Mouse (Mus musculus) midbrain, embryonic 16.5 days (tissue): ENCODE measurements around the gene Cpa2. TPM values are rescaled to one million over a fixed set of nuclear protein-coding genes. Genes with fewer than 3 reads are reported as not detected.

Experiments
- ATAC-seq: fragments of 200-750 bp; cut with Nextera tagmentation; 2 replicates; pipeline ENCODE4 v1.8.0; 2017; ENCODE audit warnings: moderate TSS enrichment
- H3K27ac ChIP-seq: fragments of 300-500 bp; sonication (generic); 2 replicates; pipeline ENCODE4 v1.5.1; 2014; ENCODE audit warnings: mild to moderate bottlenecking, low read length, mixed read lengths
- H3K27me3 ChIP-seq: fragments of 300-500 bp; sonication (generic); 2 replicates; pipeline ENCODE4 v1.6.1; 2014; ENCODE audit warnings: low read depth, low read length, mixed read lengths; ENCODE audit not compliant: control insufficient read depth, insufficient read depth
- H3K36me3 ChIP-seq: fragments of 300-500 bp; sonication (generic); 2 replicates; pipeline ENCODE4 v1.6.1; 2014; ENCODE audit warnings: mild to moderate bottlenecking, low read length, moderate library complexity, mixed read lengths; ENCODE audit not compliant: control insufficient read depth, insufficient read depth
- H3K4me1 ChIP-seq: fragments of 300-500 bp; sonication (generic); 2 replicates; pipeline ENCODE4 v1.6.1; 2014; ENCODE audit warnings: mild to moderate bottlenecking, low read length, mixed read lengths; ENCODE audit not compliant: control insufficient read depth, insufficient read depth
- H3K4me2 ChIP-seq: fragments of 300-500 bp; sonication (generic); 2 replicates; pipeline ENCODE4 v1.6.1; 2014; ENCODE audit warnings: mild to moderate bottlenecking, low read length, mixed read lengths
- H3K4me3 ChIP-seq: fragments of 300-500 bp; sonication (generic); 2 replicates; pipeline ENCODE4 v1.5.1; 2014; ENCODE audit warnings: low read depth, mild to moderate bottlenecking, low read length, moderate library complexity, mixed read lengths
- H3K9ac ChIP-seq: fragments of 300-500 bp; sonication (generic); 2 replicates; pipeline ENCODE4 v1.6.1; 2014; ENCODE audit warnings: low read depth, low read length, mixed read lengths
- H3K9me3 ChIP-seq: fragments of 300-500 bp; sonication (generic); replicated peaks from 2 replicates; pipeline ENCODE4 v1.6.1; 2014; ENCODE audit warnings: mild to moderate bottlenecking, low read length, mixed read lengths; ENCODE audit not compliant: control insufficient read depth, poor library complexity, severe bottlenecking
- WGBS: fragments of 180-500 bp; shearing (Covaris S2); extraction: QIAGEN DNeasy Blood & Tissue Kit; methylation state at CpG from one replicate; pipeline ENCODE4 v1.1.7; 2014; 5-methylcytosine and 5-hydroxymethylcytosine counted together
- polyA plus RNA-seq: library from polyadenylated mRNA; unstranded; fragments of >200 nt; fragmentation: Nextera tagmentation; extraction: Ambion mirVana; gene quantifications from 2 replicates; pipeline ENCODE4 v1.2.1, GENCODE M21; 2015

The Cpa2 gene
- polyA plus RNA-seq, 1 experiment from 2014 or later: 9.0 TPM

DNA sequence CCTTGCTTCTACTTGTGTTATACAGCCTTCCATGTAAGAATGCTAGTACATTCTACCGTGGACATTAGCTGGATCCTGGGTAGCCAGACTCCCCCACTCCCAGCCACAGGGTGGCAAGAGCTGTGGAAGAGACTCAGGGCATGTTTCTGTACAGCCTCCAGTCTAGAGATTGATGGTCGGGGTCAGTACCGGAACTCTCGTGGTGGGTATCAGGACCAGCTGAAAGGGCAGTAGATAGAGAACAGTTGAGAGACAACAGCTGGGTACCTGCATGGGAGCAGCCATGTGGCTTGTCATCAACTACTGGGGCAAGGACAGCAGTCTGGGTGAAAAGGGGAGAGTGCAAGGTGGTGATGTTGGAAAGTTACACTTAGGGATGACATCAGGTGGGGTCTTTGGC, 63.7 kb downstream of the Cpa2 start:
- H3K27me3 ChIP-seq: no peaks in the 10 kb centered on the region
- H3K9me3 ChIP-seq: no peaks in the 10 kb centered on the region
- no peak for ATAC-seq
- H3K4me3 ChIP-seq: no peak overlapping the region
- no peak overlapping the region for H3K9ac ChIP-seq
- H3K36me3 ChIP-seq: no peaks in the 10 kb centered on the region
- no peaks in the 10 kb centered on the region for H3K4me1 ChIP-seq
- 94% methylated on average over 4 of the region's 4 CpGs for WGBS
- no peak overlapping the region for H3K27ac ChIP-seq
- no peak overlapping the region for H3K4me2 ChIP-seq

- Histone ChIP-seq H3K9ac (no peak overlapping the region), H3K4me1 (no peaks in the 10 kb centered on the region), H3K9me3 (no peaks in the 10 kb centered on the region), H3K4me3 (no peak overlapping the region), H3K27me3 (no peaks in the 10 kb centered on the region), H3K36me3 (no peaks in the 10 kb centered on the region), H3K27ac (no peak overlapping the region), H3K4me2 (no peak overlapping the region)
- no peak for ATAC-seq
- WGBS: 88% methylated on average over 5 of the region's 5 CpGs
These were observed 64.3 kb downstream of the Cpa2 start for GRCm38 (mm10) chr6:30605672-30606071.

- H3K4me3 ChIP-seq: no peak within 1 kb of the TSS
- no peak within 1 kb of the TSS for H3K27ac ChIP-seq
- no peaks in the 10 kb centered on the region; the same call in 1 of the 2 replicates for H3K4me1 ChIP-seq
- 73% methylated on average over 7 of the region's 7 CpGs for whole genome bisulfite sequencing
- no peak within 1 kb of the TSS for H3K4me2 ChIP-seq
- H3K27me3 ChIP-seq: no peaks in the 10 kb centered on the region
- H3K36me3 ChIP-seq: no peaks in the 10 kb centered on the region
- H3K9ac ChIP-seq: no peak within 1 kb of the TSS
- no peaks in the 10 kb centered on the region for H3K9me3 ChIP-seq
- no peak for ATAC-seq
These were observed 69.3 kb downstream of the Cpa2 start, which contains the start of gene Cpa5 for GRCm38 (mm10) chr6:30610710-30611109. TSS of gene Cpa5 (plus strand) at chr6:30611010.

GRCm38 (mm10) chr6:30611212-30611611, 69.8 kb downstream of the Cpa2 start:
- no peak overlapping the region for H3K27ac ChIP-seq
- no peak for ATAC-seq
- 25% methylated on average over 5 of the region's 5 CpGs for WGBS

More at GRCm38 (mm10) chr6:30611212-30611611, 69.8 kb downstream of the Cpa2 start:
- H3K36me3 ChIP-seq: no peaks in the 10 kb centered on the region
- H3K4me2 ChIP-seq: no peak overlapping the region
- no peaks in the 10 kb centered on the region for H3K27me3 ChIP-seq
- no peaks in the 10 kb centered on the region for H3K9me3 ChIP-seq
- H3K9ac ChIP-seq: no peak overlapping the region
- peaks cover 5% of the 10 kb centered on the region for H3K4me1 ChIP-seq
- H3K4me3 ChIP-seq: no peak overlapping the region

Other genes with a start within 250 kb of the Cpa2 start
- gene Ube2h, start 237.0 kb upstream of the Cpa2 start, polyA plus RNA-seq: 56.7 and 57.0 TPM in 2 replicates
- 66.8 and 72.4 TPM in 2 replicates for gene Zc3hc1, start 150.6 kb upstream of the Cpa2 start, polyA plus RNA-seq
- gene Klhdc10, start 139.7 kb upstream of the Cpa2 start, polyA plus RNA-seq: 41.7 and 42.1 TPM in 2 replicates
- gene Tmem209, start 31.8 kb upstream of the Cpa2 start, polyA plus RNA-seq: 30.3 TPM in 2 replicates
- 0.14 TPM in 1 of 2 replicates, not detected in the other for gene Ssmem1, start 31.7 kb upstream of the Cpa2 start, polyA plus RNA-seq
- gene Cpa4, start 26.8 kb downstream of the Cpa2 start, polyA plus RNA-seq: 1.0 and 1.4 TPM in 2 replicates
- not detected in 2 replicates for gene Cpa5, start 69.4 kb downstream of the Cpa2 start, polyA plus RNA-seq
- 0.90 and 0.91 TPM in 2 replicates for gene Cpa1, start 97.6 kb downstream of the Cpa2 start, polyA plus RNA-seq
- 13.2 and 17.1 TPM in 2 replicates for gene Cep41, start 152.2 kb downstream of the Cpa2 start, polyA plus RNA-seq
- gene Mest, start 182.0 kb downstream of the Cpa2 start, polyA plus RNA-seq: 268 and 368 TPM in 2 replicates